Mouse (Mus musculus) thymus, postnatal 4 days (tissue): ENCODE data around the gene Gprc5b.

Experiments used
- DNase-seq: peaks from one replicate; pipeline ENCODE4 v3.0.0; 2021

The Gprc5b gene

DNA sequence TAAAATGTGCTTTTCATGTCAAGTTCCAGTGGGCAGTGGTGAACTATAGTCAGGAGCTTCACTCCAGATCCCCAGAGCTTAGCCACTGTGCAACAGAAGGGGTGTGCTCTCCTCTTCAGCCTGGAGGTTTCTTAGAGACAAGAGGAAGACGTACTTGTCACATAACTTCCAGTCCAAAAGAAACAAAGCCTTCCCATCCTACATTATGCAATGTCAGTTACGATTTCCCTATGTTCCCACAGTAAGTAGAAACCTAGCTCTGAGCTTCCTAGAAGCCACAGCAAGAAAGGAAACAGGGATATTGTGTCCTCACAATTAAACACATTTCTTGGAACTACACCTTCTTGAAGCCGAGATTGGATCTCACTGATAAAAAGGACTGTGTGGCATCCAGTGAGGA is 47.8 kb downstream of the Gprc5b start:
- DNase-seq = no peak

- no peak for DNase-seq
Observed at GRCm38 (mm10) chr7:118944884-118945283, 50.1 kb downstream of the Gprc5b start.

GRCm38 (mm10) chr7:118943170-118943569 is 51.8 kb downstream of the Gprc5b start:
- DNase-seq = no peak

DNA sequence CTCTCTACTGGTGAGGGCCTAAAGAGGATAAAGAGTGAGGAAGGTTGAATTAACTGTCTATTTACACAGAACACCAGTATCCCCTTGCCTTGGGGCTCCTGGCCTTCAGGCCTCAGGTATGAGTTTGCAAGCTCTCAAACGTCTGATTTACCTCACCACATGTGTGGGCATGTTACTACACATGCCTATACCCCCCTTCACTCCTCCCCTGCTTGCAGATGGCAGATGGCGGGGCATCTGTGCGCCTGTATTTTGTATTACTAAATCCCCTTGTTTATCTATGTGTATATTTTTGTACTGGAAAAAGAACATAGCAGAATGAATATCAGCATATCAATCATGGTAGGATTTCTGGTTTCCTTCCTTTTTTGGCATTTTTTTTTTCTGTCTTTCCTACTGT is 52.7 kb downstream of the Gprc5b start:
- no peak for DNase-seq

GRCm38 (mm10) chr7:118937469-118938387 is 57.3 kb downstream of the Gprc5b start:
- peak; percentile 53 for DNase-seq

DNA sequence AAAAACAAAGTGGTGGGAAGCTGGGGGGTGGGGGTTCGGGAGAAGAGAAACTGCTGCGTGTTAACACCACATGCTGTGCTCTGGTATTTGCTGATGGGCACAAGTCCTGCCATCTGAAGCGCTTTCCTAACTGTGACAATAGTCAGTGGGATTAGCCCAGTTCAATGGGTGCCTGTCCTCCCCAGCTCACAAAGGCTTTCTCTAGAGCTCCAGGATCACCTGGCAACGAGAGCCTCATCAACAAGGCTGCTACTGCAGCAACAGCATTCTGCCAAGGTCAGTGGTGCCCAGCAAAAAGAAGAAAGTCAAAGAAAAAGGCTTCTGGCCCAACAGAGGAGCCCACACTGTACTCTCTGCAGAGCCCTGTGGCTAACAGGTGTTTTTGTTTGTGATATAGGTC is 58.2 kb downstream of the Gprc5b start:
- no peak for DNase-seq

DNA sequence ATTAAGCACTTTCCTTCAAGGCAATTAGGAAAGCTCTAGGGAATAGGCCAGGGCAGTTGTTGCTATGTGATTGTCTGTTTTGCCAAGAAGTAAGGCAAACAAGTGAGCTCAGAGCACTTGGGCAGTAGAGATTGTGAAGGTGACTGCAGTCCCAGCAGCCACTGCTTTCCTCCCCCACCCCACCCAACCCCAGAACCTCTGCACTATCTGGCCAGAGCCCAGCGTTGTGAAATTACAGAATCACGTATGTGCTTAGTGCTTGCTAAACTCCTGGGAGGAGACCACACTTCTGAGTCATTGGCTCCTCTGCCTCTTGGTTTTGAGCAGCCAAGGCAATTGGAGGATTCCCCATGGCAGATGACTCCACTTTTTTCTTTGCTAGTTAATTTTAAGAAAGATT is 59.7 kb downstream of the Gprc5b start:
- DNase-seq = no peak

DNA sequence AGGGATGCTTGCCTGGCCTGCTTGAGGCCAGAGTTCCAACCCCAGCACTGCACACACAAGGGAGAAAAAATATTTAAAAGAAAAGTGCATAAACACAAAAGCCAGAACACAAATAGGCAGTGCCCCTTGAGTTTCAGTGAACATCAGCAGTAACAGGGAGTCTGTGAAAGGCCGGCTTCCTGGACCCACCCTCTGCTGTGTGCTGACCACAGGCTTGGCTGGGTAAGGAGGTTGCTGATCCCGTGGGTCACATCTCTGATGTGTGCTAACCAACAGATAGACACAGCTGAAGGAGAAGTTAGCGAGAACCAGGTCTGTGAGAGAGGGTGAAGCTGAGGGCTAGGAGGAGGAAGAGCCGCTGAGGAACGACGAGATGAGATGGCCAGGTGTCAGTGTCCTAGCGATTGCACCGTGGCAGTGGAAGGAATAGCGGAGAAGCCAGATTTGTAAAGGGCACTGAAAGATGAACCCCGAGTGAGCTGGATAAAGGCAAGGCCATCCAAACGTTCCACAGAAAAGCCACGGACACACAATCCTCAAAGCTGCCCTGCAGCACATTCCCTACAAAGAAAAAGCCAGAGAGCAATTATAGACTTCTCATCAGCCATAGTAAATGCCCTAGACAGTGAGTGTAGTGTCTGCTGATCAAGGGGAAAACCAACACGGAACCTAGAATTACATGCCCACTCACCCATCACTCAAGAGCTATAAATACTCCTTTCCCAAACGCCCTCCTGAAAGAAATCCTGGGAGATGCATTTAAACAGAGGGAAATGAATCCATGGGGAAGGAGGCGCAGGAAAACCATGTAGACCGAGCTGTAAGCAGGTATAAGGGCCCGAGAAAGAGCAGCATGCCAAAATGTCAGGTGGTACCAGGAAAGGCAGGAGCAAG is 63.3 kb downstream of the Gprc5b start:
- DNase-seq = no peak

DNA sequence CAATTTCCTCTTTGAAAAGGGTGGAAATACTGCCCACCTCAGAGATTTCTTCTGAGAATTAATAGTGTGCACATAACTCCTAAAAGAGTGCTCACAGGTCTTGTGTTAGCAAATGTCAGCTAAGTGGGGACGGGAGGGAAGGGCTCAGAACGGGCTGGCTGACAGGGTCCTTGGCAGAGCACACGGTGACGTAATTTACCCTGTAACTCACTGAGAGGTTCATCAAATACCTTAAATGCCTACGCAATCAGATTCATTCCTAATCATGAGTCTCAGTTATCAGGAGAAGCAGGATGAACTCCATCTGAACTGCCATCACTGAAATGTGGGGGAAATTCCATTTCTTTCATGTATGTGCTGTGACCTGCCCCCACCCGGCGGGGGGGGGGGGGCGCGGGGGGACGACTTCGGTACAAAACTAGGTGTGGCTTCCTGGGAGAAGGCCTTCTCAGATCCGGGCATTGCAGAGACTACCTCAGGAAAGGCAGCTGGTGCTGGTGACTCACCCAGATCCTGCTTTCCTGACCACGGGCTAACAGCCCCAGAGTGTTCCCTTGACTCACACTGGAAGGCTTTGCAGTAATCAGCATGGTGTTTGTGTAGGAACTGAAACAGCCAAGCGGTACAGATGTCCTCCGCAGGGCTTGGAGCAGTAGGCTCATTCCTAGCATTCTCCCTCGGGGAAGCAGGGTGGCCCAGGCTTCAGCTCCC is 65.3 kb downstream of the Gprc5b start:
- DNase-seq = no peak

GRCm38 (mm10) chr7:118928916-118929315 is 66.1 kb downstream of the Gprc5b start:
- no peak for DNase-seq

DNA sequence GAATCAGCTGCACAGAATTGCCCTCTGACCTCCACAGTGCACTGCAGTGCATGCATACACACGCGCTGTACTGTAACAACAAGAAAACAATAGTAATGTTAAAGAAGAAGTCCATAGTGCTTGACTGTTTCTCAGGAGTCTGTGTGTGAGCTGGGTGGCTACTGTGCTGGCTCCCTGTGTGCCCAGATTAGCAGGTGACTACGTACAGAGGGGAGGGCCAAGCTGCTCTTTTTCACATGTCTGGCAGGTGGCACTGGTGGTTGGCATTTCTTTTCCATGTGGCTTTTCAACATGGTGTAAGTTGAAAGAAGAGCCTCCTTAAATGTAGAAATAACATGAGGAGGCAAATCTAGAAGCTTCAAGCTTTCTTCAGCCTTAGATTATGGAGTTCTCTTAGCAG is 66.7 kb downstream of the Gprc5b start:
- no peak for DNase-seq

DNA sequence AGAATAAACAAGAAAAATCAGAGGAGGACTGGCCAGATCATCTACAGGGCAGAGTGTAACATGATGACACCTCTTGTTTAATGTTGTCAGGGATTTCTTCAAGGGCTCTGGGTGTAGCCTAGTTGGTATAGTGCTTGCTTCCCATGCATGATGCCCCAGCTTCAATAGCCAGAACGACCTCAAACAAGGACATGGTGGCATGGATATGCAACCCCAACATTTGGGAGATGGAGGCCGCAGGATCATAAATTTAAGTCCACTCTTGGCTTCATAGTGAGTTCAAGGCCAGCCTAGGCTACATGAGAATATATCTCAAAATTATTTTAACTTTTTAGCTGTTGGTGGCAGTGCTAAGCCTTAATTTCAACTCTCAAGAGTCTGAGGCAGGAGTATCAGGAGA is 67.7 kb downstream of the Gprc5b start:
- DNase-seq = no peak

- DNase-seq = no peak
Observed at GRCm38 (mm10) chr7:118926516-118927260, 68.3 kb downstream of the Gprc5b start.

DNA sequence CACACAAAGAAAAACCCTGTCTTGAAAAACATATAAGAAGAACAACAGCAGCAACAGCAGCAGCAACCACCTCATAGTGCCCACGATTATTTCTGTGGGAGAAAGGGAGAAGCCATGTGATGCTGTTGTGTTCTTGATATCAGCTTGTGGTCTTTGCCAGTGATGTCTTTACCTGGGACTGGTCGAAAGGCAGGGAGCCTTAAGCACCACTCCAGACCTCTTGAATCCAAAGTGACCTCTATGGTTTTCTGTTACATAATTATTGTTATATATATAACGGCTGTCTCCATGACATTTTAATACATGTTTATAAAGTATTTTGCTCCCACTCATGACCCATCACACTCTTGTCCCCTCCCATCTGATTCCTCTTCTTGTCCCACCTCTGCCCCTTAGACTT is 69.5 kb downstream of the Gprc5b start:
- no peak for DNase-seq

DNA sequence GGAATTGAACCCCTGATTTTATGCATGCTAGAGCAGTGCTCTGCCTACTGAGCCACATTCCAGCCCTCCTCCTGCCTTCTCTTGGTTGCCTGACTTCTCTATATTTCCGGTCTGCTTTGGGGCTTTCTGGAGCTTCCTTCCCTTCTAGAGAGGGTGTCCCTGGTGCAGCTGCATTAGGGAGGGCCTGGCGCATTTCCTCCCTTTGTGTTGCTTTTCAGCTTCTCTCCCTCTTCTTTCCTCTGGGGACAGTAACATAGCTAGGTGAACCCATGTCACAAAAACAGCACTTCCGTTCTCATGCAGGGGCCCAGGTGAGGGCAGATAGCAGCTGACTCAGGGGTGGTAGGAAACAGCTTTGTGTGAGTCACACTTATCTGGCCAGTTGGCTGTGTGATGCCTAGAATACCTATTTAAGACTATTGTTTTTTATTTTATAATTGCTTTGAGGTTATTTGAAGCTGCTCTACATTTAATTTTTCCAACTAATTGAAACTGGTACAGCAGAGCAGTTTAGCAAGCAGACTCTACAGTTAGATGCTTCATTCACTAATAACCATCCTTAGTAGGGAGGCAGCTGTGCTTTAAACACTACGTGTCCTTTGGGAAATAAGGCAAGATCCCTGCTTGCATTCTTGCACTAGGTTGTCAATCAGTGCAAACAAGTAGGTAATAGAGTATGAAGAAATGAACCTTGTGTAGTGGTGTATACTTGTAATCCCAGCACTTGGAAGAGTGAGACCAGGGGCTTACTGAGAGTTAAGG is 72.4 kb downstream of the Gprc5b start:
- peak; percentile 58 for DNase-seq
